Mouse (Mus musculus): ENCODE data around the gene Ppfibp1. TPM values are rescaled to one million over a fixed set of nuclear protein-coding genes. Genes with fewer than 3 reads are reported as not detected.

Gene Ppfibp1
- polyA plus RNA-seq, 1 experiment from 2014 or later, result 16.0 TPM

- Histone ChIP-seq H3K4me3 (replicated peaks; ENCODE audit: low read length) (no peak overlapping the region), H3K4me2 (replicated peaks) (no peak overlapping the region), H3K9ac (no peak overlapping the region), H3K27me3 (ENCODE audit: control insufficient read depth, insufficient read depth, low read length) (no peaks in the 10 kb centered on the region), H3K27ac (no peak overlapping the region), H3K36me3 (replicated peaks; ENCODE audit: control insufficient read depth, insufficient read depth) (peaks cover 56% of the 10 kb centered on the region), H3K9me3 (ENCODE audit: control insufficient read depth, low read length) (no peaks in the 10 kb centered on the region), H3K4me1 (replicated peaks; ENCODE audit: control insufficient read depth, insufficient read depth, low read length) (no peaks in the 10 kb centered on the region)
- WGBS, result 92% methylated on average over 10 of the region's 10 CpGs
- ATAC-seq (ENCODE audit: low FRiP score) (no peak), DNase-seq (ENCODE audit: low spot score) (no peak)
Observed at GRCm38 (mm10) chr6:147064226-147064943, 176.1 kb downstream of the Ppfibp1 start.

GRCm38 (mm10) chr6:147064944-147065261 lies 176.6 kb downstream of the Ppfibp1 start:
- Histone ChIP-seq H3K27ac (no peak overlapping the region), H3K27me3 (ENCODE audit: control insufficient read depth, insufficient read depth, low read length) (no peaks in the 10 kb centered on the region), H3K36me3 (replicated peaks; ENCODE audit: control insufficient read depth, insufficient read depth) (peaks cover 54% of the 10 kb centered on the region), H3K9me3 (ENCODE audit: control insufficient read depth, low read length) (no peaks in the 10 kb centered on the region), H3K4me3 (replicated peaks; ENCODE audit: low read length) (no peak overlapping the region), H3K9ac (no peak overlapping the region), H3K4me1 (replicated peaks; ENCODE audit: control insufficient read depth, insufficient read depth, low read length) (no peaks in the 10 kb centered on the region), H3K4me2 (replicated peaks) (no peak overlapping the region)
- 88% methylated on average over 6 of the region's 6 CpGs for WGBS
- DNase-seq (ENCODE audit: low spot score) (no peak), ATAC-seq (ENCODE audit: low FRiP score) (no peak)

GRCm38 (mm10) chr6:147075808-147076387 lies 187.6 kb downstream of the Ppfibp1 start:
- no peak overlapping the region for H3K27ac ChIP-seq
- no peak overlapping the region for H3K4me3 ChIP-seq (replicated peaks; ENCODE audit: low read length)
- peaks cover 14% of the 10 kb centered on the region for H3K36me3 ChIP-seq (replicated peaks; ENCODE audit: control insufficient read depth, insufficient read depth)
- H3K4me2 ChIP-seq (replicated peaks), result no peak overlapping the region
- H3K4me1 ChIP-seq (replicated peaks; ENCODE audit: control insufficient read depth, insufficient read depth, low read length), result no peaks in the 10 kb centered on the region
- ATAC-seq (ENCODE audit: low FRiP score), result no peak
- DNase-seq (ENCODE audit: low spot score), result no peak
- H3K9me3 ChIP-seq (ENCODE audit: control insufficient read depth, low read length), result no peaks in the 10 kb centered on the region
- WGBS, result 35% methylated on average over 5 of the region's 5 CpGs
- no peaks in the 10 kb centered on the region for H3K27me3 ChIP-seq (ENCODE audit: control insufficient read depth, insufficient read depth, low read length)
- no peak overlapping the region for H3K9ac ChIP-seq

DNA sequence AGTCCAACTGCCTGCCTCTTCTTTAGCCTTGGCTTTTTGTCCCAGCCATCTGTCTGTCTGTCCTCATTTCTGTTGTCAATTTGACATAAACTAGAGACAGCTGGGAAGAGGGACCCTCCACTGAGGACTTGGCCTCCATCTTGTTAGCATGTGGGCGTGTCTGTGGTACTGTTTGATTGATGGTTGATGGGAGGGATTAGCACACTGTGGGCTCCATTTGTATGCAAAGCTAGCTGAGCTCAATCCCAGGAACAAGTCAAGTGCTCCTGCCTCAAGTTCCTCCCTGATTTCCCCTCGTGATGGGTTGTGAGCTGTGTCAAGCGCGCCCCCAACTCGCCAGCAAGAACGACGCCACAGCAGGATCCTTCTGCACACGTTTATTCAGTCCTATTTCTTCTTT lies 188.6 kb downstream of the Ppfibp1 start:
- no peak for ATAC-seq (ENCODE audit: low FRiP score)
- H3K27me3 ChIP-seq (ENCODE audit: control insufficient read depth, insufficient read depth, low read length), result no peaks in the 10 kb centered on the region
- H3K4me3 ChIP-seq (replicated peaks; ENCODE audit: low read length), result no peak overlapping the region
- no peaks in the 10 kb centered on the region for H3K4me1 ChIP-seq (replicated peaks; ENCODE audit: control insufficient read depth, insufficient read depth, low read length)
- WGBS, result 77% methylated on average over 8 of the region's 8 CpGs
- H3K9me3 ChIP-seq (ENCODE audit: control insufficient read depth, low read length), result no peaks in the 10 kb centered on the region
- no peak overlapping the region for H3K9ac ChIP-seq
- DNase-seq (ENCODE audit: low spot score), result no peak
- H3K27ac ChIP-seq, result no peak overlapping the region
- peaks cover 5% of the 10 kb centered on the region for H3K36me3 ChIP-seq (replicated peaks; ENCODE audit: control insufficient read depth, insufficient read depth)
- no peak overlapping the region for H3K4me2 ChIP-seq (replicated peaks)

GRCm38 (mm10) chr6:147079919-147080318 lies 191.6 kb downstream of the Ppfibp1 start:
- Histone ChIP-seq H3K4me2 (replicated peaks) (no peak overlapping the region), H3K27ac (no peak overlapping the region), H3K27me3 (ENCODE audit: control insufficient read depth, insufficient read depth, low read length) (no peaks in the 10 kb centered on the region), H3K4me3 (replicated peaks; ENCODE audit: low read length) (no peak overlapping the region), H3K9ac (no peak overlapping the region), H3K9me3 (ENCODE audit: control insufficient read depth, low read length) (no peaks in the 10 kb centered on the region), H3K4me1 (replicated peaks; ENCODE audit: control insufficient read depth, insufficient read depth, low read length) (no peaks in the 10 kb centered on the region), H3K36me3 (replicated peaks; ENCODE audit: control insufficient read depth, insufficient read depth) (no peaks in the 10 kb centered on the region; the same call in 1 of the 2 replicates)
- WGBS, result 93% methylated on average over 10 of the region's 10 CpGs
- DNase-seq (ENCODE audit: low spot score), result no peak
- no peak for ATAC-seq (ENCODE audit: low FRiP score)

Other genes with a start within 250 kb of the Ppfibp1 start
- gene Med21, start 245.9 kb upstream of the Ppfibp1 start, polyA plus RNA-seq (2014; fragmentation: Nextera tagmentation; extraction: Ambion mirVana), result 108 and 112 TPM in 2 replicates
- 32.9 and 33.4 TPM in 2 replicates for gene Tm7sf3, start 245.7 kb upstream of the Ppfibp1 start, polyA plus RNA-seq (2014; fragmentation: Nextera tagmentation; extraction: Ambion mirVana)
- gene Stk38l, start 163.5 kb upstream of the Ppfibp1 start, polyA plus RNA-seq (2014; fragmentation: Nextera tagmentation; extraction: Ambion mirVana), result 15.6 and 15.9 TPM in 2 replicates
- 2.5 TPM in 2 replicates for gene Arntl2, start 92.4 kb upstream of the Ppfibp1 start, polyA plus RNA-seq (2014; fragmentation: Nextera tagmentation; extraction: Ambion mirVana)
- gene Smco2, start 38.4 kb upstream of the Ppfibp1 start, polyA plus RNA-seq (2014; fragmentation: Nextera tagmentation; extraction: Ambion mirVana), result not detected in 2 replicates
- 0.12 TPM in 1 of 2 replicates, not detected in the other for gene 1700034J05Rik, start 65.9 kb downstream of the Ppfibp1 start, polyA plus RNA-seq (2014; fragmentation: Nextera tagmentation; extraction: Ambion mirVana)
- gene Rep15, start 144.1 kb downstream of the Ppfibp1 start, polyA plus RNA-seq (2014; fragmentation: Nextera tagmentation; extraction: Ambion mirVana), result 0.50 and 0.65 TPM in 2 replicates
- 76.8 and 78.3 TPM in 2 replicates for gene Mrps35, start 154.3 kb downstream of the Ppfibp1 start, polyA plus RNA-seq (2014; fragmentation: Nextera tagmentation; extraction: Ambion mirVana)
- 0.43 and 1.4 TPM in 2 replicates for gene Mansc4, start 198.5 kb downstream of the Ppfibp1 start, polyA plus RNA-seq (2014; fragmentation: Nextera tagmentation; extraction: Ambion mirVana)
- 11.0 and 12.4 TPM in 2 replicates for gene Klhl42, start 202.9 kb downstream of the Ppfibp1 start, polyA plus RNA-seq (2014; fragmentation: Nextera tagmentation; extraction: Ambion mirVana)